Mouse (Mus musculus): Measurements from ENCODE around the gene Pik3cb. TPM values are rescaled to one million over a fixed set of nuclear protein-coding genes. Genes with fewer than 3 reads are reported as not detected.

The Pik3cb gene
- polyA plus RNA-seq (2016; fragmentation: Nextera tagmentation; extraction: Ambion mirVana) = 2.4 and 2.8 TPM in 2 replicates

GRCm38 (mm10) chr9:99140063-99140882 is at the start of gene Pik3cb:
Pik3cb (minus strand) TSS chr9:99140621.
- no peaks in the 10 kb centered on the region for H3K9me3 ChIP-seq
- WGBS = under 1% methylated on average over 47 of the region's 77 CpGs
- H3K4me3 ChIP-seq = peak within 1 kb of the TSS; percentile 88
- peaks cover 21% of the 10 kb centered on the region for H3K27me3 ChIP-seq
- ATAC-seq (ENCODE audit: low FRiP score, low read depth) = peak; percentile 97
- H3K36me3 ChIP-seq = no peaks in the 10 kb centered on the region
- peaks cover 8% of the 10 kb centered on the region for H3K4me1 ChIP-seq
- H3K4me2 ChIP-seq (replicated peaks) = peak within 1 kb of the TSS; percentile 71
- peak within 1 kb of the TSS; percentile 84 for H3K27ac ChIP-seq (replicated peaks)
- H3K9ac ChIP-seq (replicated peaks) = peak within 1 kb of the TSS; percentile 79

GRCm38 (mm10) chr9:99183043-99183670 is 42.7 kb upstream of the Pik3cb start:
- WGBS = 92% methylated on average over 8 of the region's 8 CpGs
- no peak for ATAC-seq (ENCODE audit: low FRiP score, low read depth)
- no peak overlapping the region for H3K4me3 ChIP-seq
- no peaks in the 10 kb centered on the region for H3K27me3 ChIP-seq
- no peak overlapping the region for H3K9ac ChIP-seq (replicated peaks)
- H3K36me3 ChIP-seq = no peaks in the 10 kb centered on the region
- H3K27ac ChIP-seq (replicated peaks) = no peak overlapping the region
- H3K4me1 ChIP-seq = peaks cover 4% of the 10 kb centered on the region; the same call in 1 of the 2 replicates
- no peaks in the 10 kb centered on the region for H3K9me3 ChIP-seq
- H3K4me2 ChIP-seq (replicated peaks) = no peak overlapping the region

- Histone ChIP-seq H3K9ac (replicated peaks) (no peak overlapping the region), H3K4me3 (no peak overlapping the region), H3K27me3 (no peaks in the 10 kb centered on the region), H3K9me3 (no peaks in the 10 kb centered on the region), H3K4me1 (peaks cover 4% of the 10 kb centered on the region; the same call in 1 of the 2 replicates), H3K27ac (replicated peaks) (no peak overlapping the region), H3K36me3 (no peaks in the 10 kb centered on the region), H3K4me2 (replicated peaks) (no peak overlapping the region)
- 90% methylated on average over 7 of the region's 7 CpGs for WGBS
- no peak for ATAC-seq (ENCODE audit: low FRiP score, low read depth)
Measured at GRCm38 (mm10) chr9:99182121-99182520, 41.7 kb upstream of the Pik3cb start.

GRCm38 (mm10) chr9:99180272-99180671 is 39.9 kb upstream of the Pik3cb start:
- no peaks in the 10 kb centered on the region for H3K27me3 ChIP-seq
- no peak for ATAC-seq (ENCODE audit: low FRiP score, low read depth)
- no peak overlapping the region for H3K4me2 ChIP-seq (replicated peaks)
- no peaks in the 10 kb centered on the region for H3K36me3 ChIP-seq
- H3K9me3 ChIP-seq = no peaks in the 10 kb centered on the region
- no peak overlapping the region for H3K9ac ChIP-seq (replicated peaks)
- no peak overlapping the region for H3K27ac ChIP-seq (replicated peaks)
- 59% methylated on average over 8 of the region's 8 CpGs for WGBS
- H3K4me1 ChIP-seq = peaks cover 4% of the 10 kb centered on the region; the same call in 1 of the 2 replicates
- H3K4me3 ChIP-seq = no peak overlapping the region

- Histone ChIP-seq H3K4me2 (replicated peaks) (no peak overlapping the region), H3K36me3 (no peaks in the 10 kb centered on the region), H3K9ac (replicated peaks) (no peak overlapping the region), H3K4me1 (peaks cover 4% of the 10 kb centered on the region; the same call in 1 of the 2 replicates), H3K9me3 (no peaks in the 10 kb centered on the region), H3K27ac (replicated peaks) (no peak overlapping the region), H3K4me3 (no peak overlapping the region), H3K27me3 (no peaks in the 10 kb centered on the region)
- 87% methylated on average over 3 of the region's 3 CpGs for WGBS
- no peak for ATAC-seq (ENCODE audit: low FRiP score, low read depth)
Measured at GRCm38 (mm10) chr9:99178736-99179135, 38.3 kb upstream of the Pik3cb start.

GRCm38 (mm10) chr9:99175774-99176173 is 35.4 kb upstream of the Pik3cb start:
- Histone ChIP-seq H3K9ac (replicated peaks) (no peak overlapping the region), H3K27me3 (no peaks in the 10 kb centered on the region), H3K4me1 (peaks cover 7% of the 10 kb centered on the region; the same call in 1 of the 2 replicates), H3K9me3 (no peaks in the 10 kb centered on the region), H3K4me2 (replicated peaks) (no peak overlapping the region), H3K27ac (replicated peaks) (no peak overlapping the region), H3K36me3 (no peaks in the 10 kb centered on the region), H3K4me3 (no peak overlapping the region)
- ATAC-seq (ENCODE audit: low FRiP score, low read depth) = no peak
- WGBS = 89% methylated on average over 6 of the region's 6 CpGs

- H3K27me3 ChIP-seq = no peaks in the 10 kb centered on the region
- no peak overlapping the region for H3K9ac ChIP-seq (replicated peaks)
- H3K27ac ChIP-seq (replicated peaks) = no peak overlapping the region
- H3K4me2 ChIP-seq (replicated peaks) = no peak overlapping the region
- no peaks in the 10 kb centered on the region for H3K36me3 ChIP-seq
- no peak overlapping the region for H3K4me3 ChIP-seq
- no peaks in the 10 kb centered on the region for H3K9me3 ChIP-seq
- no peak for ATAC-seq (ENCODE audit: low FRiP score, low read depth)
- 0 out of 2 replicates have a peak, but pooled peaks cover 2% of the 10 kb centered on the region for H3K4me1 ChIP-seq
- WGBS = 76% methylated on average over 2 of the region's 2 CpGs
Measured at GRCm38 (mm10) chr9:99172811-99173210, 32.4 kb upstream of the Pik3cb start.

- Histone ChIP-seq H3K9me3 (no peaks in the 10 kb centered on the region), H3K27ac (replicated peaks) (no peak overlapping the region), H3K9ac (replicated peaks) (no peak overlapping the region), H3K27me3 (no peaks in the 10 kb centered on the region), H3K4me3 (no peak overlapping the region), H3K4me2 (replicated peaks) (no peak overlapping the region), H3K36me3 (no peaks in the 10 kb centered on the region), H3K4me1 (0 out of 2 replicates have a peak, but pooled peaks cover 2% of the 10 kb centered on the region)
- WGBS = 59% methylated on average over 10 of the region's 10 CpGs
- no peak for ATAC-seq (ENCODE audit: low FRiP score, low read depth)
Measured at GRCm38 (mm10) chr9:99171186-99171585, 30.8 kb upstream of the Pik3cb start.

GRCm38 (mm10) chr9:99169029-99169428 is 28.6 kb upstream of the Pik3cb start:
- no peak overlapping the region for H3K27ac ChIP-seq (replicated peaks)
- H3K9ac ChIP-seq (replicated peaks) = no peak overlapping the region
- 79% methylated on average over 4 of the region's 4 CpGs for WGBS
- no peaks in the 10 kb centered on the region for H3K9me3 ChIP-seq
- H3K36me3 ChIP-seq = no peaks in the 10 kb centered on the region
- no peak overlapping the region for H3K4me3 ChIP-seq
- H3K4me2 ChIP-seq (replicated peaks) = no peak overlapping the region
- peaks cover 6% of the 10 kb centered on the region for H3K4me1 ChIP-seq
- no peaks in the 10 kb centered on the region for H3K27me3 ChIP-seq
- ATAC-seq (ENCODE audit: low FRiP score, low read depth) = no peak

- no peaks in the 10 kb centered on the region for H3K27me3 ChIP-seq
- H3K9ac ChIP-seq (replicated peaks) = no peak overlapping the region
- no peaks in the 10 kb centered on the region for H3K36me3 ChIP-seq
- 89% methylated on average over 5 of the region's 5 CpGs for WGBS
- no peak overlapping the region for H3K4me3 ChIP-seq
- H3K9me3 ChIP-seq = no peaks in the 10 kb centered on the region
- H3K27ac ChIP-seq (replicated peaks) = no peak overlapping the region
- H3K4me2 ChIP-seq (replicated peaks) = no peak overlapping the region
- no peak for ATAC-seq (ENCODE audit: low FRiP score, low read depth)
- H3K4me1 ChIP-seq = peaks cover 16% of the 10 kb centered on the region
Measured at GRCm38 (mm10) chr9:99166946-99167345, 26.5 kb upstream of the Pik3cb start.

GRCm38 (mm10) chr9:99165956-99166355 is 25.5 kb upstream of the Pik3cb start:
- Histone ChIP-seq H3K9me3 (no peaks in the 10 kb centered on the region), H3K27ac (replicated peaks) (no peak overlapping the region), H3K9ac (replicated peaks) (no peak overlapping the region), H3K36me3 (no peaks in the 10 kb centered on the region), H3K4me1 (peaks cover 13% of the 10 kb centered on the region), H3K27me3 (no peaks in the 10 kb centered on the region), H3K4me3 (no peak overlapping the region), H3K4me2 (replicated peaks) (no peak overlapping the region)
- WGBS = 75% methylated on average over 6 of the region's 6 CpGs
- ATAC-seq (ENCODE audit: low FRiP score, low read depth) = no peak

GRCm38 (mm10) chr9:99164664-99165226 is 24.3 kb upstream of the Pik3cb start:
- H3K9me3 ChIP-seq = no peaks in the 10 kb centered on the region
- peaks cover 13% of the 10 kb centered on the region for H3K4me1 ChIP-seq
- no peak overlapping the region for H3K4me2 ChIP-seq (replicated peaks)
- H3K36me3 ChIP-seq = no peaks in the 10 kb centered on the region
- H3K4me3 ChIP-seq = no peak overlapping the region
- no peak for ATAC-seq (ENCODE audit: low FRiP score, low read depth)
- WGBS = 78% methylated on average over 3 of the region's 3 CpGs
- no peaks in the 10 kb centered on the region for H3K27me3 ChIP-seq
- H3K9ac ChIP-seq (replicated peaks) = no peak overlapping the region
- no peak overlapping the region for H3K27ac ChIP-seq (replicated peaks)

Data from midbrain, embryonic 12.5 days (tissue).